Mouse (Mus musculus) gastrocnemius, postnatal 10 days (tissue): ENCODE data around the gene Prr5l. TPM values are rescaled to one million over a fixed set of nuclear protein-coding genes. Genes with fewer than 3 reads are reported as not detected.
A peak's percentile ranks its signal among the peaks of the same experiment; 100 is the strongest.

ENCODE experiments used
- DNase-seq: peaks from one replicate; pipeline ENCODE4 v3.0.0; 2021; ENCODE audit warnings: mixed read lengths
- total RNA-seq, 2 experiments: library from RNA; stranded (reverse); gene quantifications; 2 replicates each; pipeline ENCODE4 v1.2.3; 2021

Prr5l gene
- total RNA-seq, 2 experiments from 2014 or later: 2.2 to 4.9 TPM

DNA sequence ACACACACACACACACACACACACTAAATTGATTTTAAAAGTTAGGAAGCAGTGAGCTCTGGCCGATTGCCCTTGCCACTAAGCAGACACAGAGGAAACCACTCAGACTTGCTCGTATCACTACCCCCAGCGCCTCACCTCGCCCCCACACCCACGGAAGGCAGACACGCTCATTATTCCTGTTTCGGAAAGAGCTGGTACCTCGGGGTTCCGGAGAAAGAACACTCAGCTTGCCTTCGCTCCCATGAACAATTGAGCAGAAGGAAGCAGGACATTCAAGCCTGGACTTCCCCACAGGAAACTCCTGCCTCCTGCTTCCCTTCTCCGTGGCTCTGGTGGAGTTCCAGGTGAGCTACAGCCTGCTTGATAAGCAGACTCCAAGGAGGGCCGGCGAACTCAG is 60.0 kb downstream of the Prr5l start:
- DNase-seq: no peak

DNA sequence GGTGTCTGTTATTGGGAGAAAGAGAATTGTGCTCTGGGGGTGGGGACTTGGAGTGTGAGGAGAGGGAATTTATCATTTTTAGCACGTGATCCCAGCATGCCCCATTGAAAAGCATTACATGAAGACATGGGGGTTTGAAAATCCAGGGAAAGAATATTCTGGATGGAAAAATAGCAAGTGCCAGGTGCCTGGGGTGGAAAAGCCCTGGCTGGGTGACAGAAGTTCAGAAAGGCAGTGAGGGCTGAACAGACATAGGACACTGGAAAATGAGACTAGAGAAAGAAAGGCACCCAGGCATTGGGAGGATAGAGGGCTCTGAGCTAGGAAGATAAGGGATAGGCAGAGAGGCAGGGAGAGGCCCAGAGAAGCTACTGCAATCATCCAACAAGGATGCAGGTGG is 62.0 kb downstream of the Prr5l start:
- no peak for DNase-seq

DNA sequence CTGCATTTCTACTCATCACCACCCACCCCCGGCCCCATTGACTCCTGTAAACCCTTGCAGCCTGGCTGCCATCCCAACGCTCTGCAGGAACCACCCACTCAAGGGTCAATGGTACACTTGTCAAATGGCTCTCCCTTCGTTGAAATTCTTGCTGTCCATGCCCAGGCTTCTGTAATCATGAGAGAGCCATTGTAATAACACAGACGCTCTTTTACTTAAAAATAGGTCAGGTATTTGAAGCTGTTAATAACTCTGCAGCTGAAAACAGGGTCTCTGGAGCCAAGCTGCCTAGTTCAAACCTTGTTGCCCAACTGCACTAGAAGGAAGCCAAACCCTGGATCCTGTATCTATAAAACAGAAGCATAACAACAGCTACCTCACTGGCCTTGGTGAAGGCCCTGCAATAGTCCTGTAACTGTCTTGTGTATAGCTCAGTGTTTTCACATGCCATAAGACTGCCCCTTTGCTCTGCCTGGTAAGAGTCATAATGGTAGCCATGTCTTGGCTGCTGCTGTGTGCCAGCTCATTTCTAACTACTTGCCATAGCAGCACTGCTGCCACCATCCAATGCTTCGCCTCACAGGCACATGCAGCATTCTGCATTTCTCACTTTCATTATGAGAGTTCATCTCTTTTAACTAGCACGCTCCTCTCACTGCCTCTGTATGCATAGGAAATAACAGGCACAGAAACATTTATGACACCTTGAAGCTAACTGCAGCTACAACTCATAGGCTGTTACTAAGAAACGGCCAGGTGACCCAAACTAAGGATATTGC is 63.7 kb downstream of the Prr5l start:
- DNase-seq: no peak

DNA sequence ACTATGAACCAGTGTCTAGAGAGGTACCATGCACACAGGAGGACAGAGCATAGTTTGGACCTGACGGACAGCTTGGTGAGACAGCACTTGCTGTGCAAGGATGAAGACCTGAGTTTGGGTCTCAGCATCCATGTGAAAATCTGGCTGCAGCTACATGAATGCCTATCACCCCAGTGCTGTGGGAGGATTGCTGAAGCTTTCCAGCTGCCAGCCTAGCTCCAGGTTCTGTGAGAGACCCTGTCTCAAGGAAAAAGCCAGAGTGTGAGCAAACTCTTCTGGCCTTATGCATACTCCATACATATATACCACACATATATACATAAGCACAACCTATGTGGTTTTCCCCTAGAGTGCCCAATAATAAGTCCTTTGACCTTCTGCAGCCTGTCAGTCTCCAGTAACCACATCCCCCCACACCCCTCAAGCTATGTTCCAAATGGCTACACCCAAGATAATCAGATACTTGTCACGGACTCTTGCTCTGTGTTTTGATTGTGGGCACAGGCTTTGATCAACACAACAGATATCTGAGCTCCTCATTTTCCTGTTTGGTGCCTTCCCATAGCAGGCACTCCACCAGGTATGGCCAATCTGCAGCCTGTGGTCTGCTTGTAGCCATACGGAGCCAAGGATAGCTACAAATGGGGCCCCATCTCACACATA is 66.0 kb downstream of the Prr5l start:
- no peak for DNase-seq

DNA sequence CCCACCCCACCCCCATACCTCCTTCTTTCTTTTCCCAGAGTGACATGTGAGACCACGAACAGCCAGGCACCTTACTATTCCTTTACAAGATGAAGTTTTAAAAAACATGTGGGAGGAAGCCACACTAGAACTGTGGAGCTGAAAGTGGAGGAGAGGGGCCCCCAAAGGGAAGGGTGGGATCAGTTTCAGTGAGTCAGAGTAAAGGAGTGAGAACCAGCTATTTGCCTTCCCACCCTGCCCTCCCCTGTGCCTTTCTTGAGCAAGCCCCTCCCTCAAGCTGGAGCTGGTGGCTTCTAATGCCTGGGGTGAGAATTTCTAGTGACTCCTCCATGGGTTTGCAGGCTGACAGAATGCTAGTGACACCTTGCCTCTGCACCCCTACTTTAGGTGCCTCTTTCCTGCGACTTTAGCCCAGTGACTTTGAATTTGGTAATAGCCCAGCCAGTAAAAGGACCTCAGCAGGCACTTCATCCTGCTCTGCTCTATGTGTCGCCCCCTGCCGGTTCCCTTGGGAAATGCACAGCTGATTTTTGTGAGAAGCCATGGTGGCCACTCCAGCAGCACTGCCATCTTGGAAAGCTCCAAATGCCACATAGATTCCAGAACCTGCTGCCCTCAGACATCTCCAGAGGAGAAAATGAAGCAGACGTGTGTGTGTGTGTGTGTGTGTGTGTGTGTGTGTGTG is 67.4 kb downstream of the Prr5l start:
- DNase-seq: peak; percentile 44

DNA sequence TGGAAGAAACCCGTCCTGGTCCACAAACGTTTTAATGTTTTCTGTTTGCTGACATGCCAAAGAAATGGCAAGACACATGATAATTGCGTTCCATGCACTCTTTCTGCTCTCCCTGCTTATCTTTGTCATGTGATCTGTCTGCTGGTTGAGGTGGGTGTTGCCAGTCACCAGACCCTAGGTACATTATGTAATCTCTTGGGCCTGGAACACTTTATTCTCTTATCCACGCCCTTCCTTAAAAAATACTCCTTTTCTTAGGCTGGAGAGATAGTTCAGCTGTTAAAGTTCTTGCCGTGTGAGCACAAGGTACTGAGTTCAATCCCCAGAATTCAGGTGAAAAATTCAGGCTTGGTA is 68.6 kb downstream of the Prr5l start:
- no peak for DNase-seq

DNA sequence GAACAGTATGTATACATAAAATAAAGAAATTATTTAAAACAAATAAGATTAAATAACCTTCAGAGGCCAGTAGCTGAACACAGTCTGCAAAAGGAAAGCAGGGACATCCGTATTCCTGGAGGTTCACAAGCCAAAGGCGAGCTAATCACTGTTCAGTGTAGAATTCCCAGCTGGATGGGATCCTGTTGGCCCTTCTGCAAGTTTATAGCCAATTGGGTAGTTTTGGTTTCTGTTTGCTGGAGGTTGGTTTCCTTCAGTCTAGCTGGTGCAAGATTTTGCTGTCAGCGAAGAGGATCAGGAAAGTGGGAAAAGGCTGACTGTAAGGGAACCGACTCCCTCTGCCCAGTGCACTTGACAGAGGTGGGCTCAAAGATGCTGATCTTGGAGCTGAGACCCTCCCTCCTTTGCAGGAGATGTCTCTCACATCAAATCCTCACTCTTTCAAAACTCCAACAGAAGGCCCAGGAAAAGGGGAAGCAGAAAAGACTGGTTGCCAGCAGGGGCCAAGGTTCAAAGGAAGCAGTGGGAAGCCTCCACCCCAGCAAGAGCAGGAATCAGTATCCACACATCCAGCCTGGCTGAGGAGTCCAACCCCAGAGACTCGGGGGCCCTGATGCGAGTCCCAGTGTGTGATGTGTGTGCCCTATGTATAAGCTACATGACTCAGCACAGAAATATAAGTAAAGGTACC is 69.1 kb downstream of the Prr5l start:
- no peak for DNase-seq

DNA sequence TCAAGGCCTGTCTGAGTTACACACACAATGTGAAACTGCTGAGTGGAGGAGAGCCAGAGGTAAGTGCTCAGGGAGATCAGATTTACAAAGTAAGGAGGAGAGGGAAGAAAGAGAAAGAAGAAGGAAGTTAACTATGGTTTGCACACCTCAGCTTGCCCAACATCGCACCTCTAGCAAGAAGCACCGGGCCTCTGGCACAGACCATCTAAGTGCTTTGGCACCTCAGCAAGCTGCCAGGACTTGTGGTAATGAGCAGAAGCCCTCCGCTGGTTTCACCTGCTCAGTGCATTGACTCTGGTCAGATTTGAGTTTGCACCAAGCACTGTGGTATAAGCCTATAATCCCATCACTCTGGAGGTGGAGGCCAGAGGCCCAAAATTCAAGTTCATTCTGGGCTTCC is 70.9 kb downstream of the Prr5l start:
- DNase-seq: no peak

DNA sequence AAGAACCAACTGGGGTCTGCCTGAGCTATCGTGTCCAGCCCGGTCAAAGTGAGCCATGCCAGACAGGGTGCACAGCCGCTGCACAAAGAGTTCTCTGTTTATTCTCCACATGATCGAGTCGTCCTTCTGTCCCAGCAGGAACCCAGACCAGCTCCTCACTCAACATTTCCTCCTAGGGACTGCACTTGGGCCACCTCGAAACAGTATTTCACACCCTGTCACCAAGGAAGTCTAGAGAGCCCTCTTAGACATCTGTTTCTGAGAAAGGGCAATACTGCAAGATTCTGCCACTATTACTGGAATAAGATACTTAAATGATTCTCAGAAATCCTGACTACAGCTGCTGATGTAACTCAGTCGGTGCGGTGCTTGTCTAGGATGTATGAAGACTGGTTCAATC is 72.1 kb downstream of the Prr5l start:
- DNase-seq: no peak

DNA sequence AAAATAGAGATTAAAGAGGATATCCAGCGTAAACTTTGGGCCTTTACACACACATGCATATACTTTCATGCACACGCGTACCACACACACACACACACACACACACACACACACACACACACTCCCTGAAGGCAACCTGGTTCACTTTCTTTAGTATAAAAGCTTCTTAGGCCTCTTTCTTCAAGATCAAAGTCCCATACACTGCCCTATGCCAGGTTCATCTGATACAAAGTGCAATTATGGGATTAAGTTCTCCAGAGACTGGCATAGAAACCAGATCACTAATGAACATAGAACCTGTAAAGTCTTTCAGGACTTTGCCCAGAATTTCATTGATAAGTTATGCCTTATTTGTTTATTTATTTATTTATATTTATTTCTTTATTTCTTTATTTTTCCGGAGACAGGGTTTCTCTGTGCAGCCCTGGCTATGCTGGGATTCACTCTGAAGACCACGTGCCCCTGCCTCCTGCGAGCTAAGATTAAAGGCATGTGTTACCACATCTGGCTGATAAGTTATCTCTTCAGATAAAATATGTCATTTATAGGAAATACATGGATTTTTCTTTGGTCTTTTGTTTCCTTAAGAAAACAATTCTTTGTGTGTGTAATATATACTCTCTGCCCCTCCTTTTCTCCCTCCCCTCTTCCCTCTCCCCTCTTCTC is 73.1 kb downstream of the Prr5l start:
- DNase-seq: no peak

DNA sequence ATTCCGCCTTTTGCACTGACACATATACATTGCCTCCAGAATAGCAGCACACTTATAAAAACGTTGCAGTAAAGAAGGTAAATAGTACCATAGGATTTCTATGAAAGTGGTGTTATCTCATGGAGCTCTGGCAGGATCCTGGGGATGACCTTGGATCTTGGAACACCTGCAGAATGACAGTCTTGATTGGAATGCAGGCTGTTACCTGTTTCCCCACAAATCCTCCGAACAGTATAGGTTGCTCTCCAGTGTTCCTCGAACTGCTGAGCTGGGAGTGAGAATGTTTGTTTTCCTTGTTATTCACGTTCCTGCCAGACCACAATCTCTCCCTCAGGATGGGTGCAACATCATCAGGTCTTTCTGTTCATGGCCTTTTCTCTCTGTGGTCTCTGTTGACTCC is 75.1 kb downstream of the Prr5l start:
- no peak for DNase-seq

DNA sequence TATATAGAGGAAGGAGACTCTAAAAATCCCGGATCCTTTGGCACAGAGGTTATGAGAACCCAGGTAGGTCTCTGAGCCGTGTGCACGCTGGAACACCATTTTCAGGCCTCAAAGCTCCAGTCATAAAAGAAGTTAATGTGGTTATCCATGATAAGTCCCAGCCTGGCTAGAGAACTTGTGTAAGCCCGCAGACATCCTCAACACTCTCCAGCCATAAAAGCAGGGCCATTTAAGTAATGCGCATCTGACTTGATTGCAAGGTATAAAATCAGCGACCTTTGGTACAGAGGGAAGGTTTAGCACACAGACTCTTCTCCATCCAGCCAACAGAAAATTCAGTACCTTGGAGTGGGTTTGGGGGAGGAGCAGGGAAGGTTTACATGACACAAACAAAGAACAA is 80.6 kb downstream of the Prr5l start:
- no peak for DNase-seq

DNA sequence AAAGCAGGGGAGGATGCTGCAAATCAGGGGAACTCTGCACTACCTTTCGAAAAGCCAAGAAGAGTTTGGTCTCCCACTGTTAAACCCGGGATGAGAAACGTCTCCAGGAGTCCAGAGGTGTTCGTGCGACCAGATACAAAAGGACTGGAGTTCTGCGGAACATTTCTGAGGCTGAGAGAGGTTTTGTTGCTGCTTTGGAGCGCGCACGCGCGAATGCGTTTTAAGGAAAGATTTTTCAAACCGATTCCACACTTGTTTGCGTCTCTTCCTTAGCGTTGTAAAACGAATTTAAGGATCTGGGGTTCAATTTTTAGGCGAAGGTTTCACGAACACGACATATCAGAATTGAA is 85.0 kb downstream of the Prr5l start:
- no peak for DNase-seq

DNA sequence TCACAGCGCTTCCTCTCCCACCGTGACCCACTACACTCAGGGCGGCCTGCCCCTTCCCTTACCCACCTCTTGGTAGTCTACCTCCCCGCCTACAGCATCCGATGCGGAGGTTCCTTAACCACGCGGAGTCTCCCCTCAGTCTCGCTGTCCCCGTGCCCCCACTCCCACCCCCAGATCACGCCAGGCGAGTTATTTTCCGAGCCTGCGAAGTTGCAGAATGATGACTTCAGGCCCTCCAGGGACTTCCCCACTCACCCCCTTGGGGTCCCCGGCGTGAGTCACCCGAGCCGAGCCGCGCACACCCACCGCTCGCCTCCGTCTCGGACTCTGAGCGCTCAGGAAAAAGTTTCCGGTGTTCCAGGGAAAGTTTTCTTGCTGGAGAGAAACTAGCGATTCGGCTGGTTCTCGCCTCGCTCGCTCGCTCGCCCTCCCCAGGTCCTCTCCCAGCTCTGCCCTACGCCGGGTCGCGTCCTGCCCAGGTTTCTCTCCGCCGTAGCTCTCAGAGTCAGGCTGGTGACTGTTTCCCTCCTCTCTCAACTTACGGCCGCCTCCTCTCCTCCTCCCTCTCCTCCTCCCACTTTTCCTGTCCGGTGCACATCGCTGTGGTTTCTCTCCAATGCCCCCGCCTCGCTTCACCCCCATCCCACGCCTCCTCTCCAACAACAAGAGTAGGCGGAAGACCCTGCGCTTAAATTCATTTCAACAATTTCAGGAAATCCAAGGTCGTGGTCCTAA is 85.5 kb downstream of the Prr5l start:
- DNase-seq: peak; percentile 32

DNA sequence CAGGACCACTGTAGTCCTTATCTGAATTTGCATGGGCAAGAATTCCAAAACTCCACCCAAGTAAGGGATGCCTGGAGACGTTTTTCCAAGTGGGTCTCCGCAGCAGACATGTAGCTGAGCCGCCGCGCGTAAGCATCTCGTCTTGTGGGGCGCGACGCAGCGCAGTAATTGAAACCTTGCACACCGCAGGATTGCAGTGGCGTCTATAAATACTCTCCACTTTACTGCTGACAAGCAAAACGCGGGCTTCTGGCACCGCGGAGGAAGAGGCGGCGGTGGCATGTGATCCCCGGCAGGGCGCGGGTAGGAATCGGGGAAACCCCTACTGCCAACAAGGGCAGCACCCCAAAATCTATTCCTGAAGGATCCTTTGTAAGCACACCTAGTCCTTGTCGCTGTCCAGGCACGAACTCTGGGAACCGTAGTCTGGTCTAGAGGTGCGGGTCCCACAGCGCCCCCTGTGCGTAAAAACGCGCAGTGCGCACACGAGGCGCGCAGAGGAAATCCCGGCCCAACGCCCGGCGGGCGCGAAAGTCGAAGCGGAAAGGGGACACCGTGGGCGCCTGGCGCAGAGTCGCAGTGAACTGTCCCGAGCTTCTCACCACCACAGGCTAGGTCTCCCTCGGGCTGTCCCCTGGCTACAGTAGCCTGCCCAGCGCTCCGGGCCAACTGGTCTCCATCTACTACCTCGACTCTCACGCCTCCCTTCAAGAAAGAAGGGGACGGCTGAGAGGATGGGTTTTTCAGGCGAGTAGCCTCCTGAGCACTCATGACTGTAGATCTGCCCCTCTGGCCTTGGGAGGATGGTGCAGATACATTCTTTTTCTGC is 86.3 kb downstream of the Prr5l start:
- DNase-seq: peak; percentile 86

DNA sequence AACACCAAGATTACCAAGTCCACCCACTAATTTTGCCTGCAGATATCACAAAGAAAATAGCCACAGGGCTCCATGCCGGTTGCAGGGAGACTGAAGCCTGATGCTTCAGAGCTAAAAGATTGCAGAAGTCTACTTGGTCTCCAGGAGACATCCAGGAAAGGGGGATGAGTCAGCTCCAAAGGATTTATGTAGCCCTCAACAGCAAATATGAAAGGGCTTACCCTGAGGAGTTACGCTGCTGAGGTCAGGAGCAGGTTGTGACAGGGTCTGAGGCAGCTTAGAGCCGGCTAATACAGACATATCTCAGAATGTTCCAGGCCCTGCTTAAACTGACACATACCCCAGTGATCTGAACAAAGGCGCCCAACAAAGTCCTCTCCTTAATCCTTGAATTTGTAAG is 90.7 kb downstream of the Prr5l start:
- DNase-seq: no peak

DNA sequence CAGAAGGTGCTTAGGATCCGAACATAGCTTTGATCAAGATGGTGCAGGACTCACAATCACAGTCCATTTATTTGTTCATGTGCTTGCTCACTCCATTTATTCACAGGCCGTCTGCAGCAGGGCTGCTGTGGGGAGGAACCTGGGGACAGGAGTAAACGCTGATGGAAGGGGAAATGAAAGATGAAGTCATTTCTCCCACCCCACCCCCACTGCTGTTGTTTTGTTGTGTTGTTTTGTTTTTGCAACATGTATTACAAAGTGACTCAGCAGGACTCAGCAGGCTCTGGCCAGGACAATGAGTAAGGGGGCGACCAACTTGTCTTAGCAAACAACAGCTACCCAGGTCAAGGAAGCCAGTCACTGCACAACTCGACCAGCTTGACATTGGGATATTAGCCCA is 99.6 kb downstream of the Prr5l start:
- no peak for DNase-seq

DNA sequence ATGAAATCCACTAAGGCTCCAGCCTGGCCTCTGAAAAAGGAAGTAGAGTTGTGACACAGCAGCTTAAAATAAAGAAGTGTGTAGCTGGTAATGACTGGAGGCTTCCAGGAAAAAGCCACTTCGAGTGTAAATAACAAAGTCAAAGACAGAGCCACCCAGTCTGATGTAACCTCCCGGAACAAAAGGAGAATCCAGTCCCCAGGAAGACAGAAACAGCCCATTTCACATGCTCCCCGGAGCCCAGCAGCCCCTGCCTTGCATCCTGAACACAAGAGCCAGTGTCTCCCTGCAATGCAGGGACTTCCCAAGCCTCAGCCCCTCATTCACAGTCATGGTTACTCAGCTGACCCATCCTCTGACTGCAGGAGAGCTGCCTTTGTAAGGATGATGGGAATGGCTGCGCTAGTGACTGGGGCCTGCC is 101.5 kb downstream of the Prr5l start:
- no peak for DNase-seq

DNA sequence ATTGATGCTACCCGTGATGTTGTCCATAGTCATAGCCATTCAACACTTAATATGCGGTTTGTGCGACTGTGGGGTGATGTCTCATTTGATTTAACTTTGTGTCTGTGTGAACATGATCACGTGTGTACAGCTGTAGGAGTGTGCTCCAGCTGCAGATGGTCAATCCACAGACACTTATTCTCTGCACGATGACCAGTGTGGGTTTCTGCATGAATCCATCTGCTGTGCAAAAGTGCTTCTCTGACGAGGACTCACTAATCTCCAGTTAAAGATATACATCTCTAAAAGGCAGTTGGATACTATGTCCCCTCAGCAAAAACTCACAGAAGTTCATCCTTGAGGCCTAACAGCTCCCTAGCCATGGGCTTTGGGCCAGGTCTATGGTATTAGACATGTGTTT is 104.7 kb downstream of the Prr5l start:
- DNase-seq: no peak

DNA sequence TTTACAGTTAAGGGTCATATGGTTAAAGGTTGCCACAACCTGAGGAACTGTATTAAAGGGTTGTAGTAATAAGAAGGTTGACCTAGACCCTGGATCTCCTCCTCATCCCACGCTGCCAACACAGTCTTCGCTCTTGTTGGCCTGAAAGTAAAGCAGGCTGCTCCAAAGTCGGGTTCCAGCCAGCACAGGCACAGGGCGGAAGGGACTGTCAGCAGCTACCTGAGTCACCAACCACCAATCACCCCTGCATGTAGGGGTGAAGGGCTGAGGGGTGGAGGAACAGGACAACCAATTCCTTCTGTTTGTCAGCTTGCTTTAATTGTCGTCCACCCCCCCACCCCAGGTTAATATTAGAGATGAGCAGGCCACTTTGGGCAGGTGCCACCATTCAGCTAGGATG is 119.3 kb downstream of the Prr5l start:
- DNase-seq: no peak

DNA sequence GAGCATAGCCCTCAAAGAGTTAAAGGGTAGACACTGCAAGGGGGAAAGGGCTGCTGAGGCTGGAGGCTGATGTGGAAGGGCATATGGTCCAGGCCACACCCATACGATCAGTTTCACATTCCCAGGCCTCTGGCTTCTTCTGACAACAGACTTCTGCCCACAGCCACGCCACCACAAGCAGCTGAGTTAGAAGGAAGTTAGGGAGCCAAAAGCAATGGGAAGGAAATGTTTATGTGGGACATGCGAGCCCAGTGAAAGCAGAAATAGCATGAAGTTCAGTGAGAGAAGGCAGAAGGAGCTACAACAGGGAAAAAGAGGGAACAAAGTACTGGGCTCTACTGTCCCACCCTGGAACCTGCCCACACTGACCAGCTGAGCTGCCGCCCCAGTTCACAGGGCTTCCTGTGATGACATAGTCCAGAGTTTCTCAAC is 119.9 kb downstream of the Prr5l start:
- no peak for DNase-seq
